Mouse (Mus musculus) cerebellum, adult 18-20 months (tissue): ENCODE results near the gene Fbln1.
A peak's percentile ranks its signal among the peaks of the same experiment; 100 is the strongest.

Source experiments
- DNase-seq, 2 experiments: peaks; one replicate each; pipeline ENCODE4 v3.0.0; 2021

The Fbln1 gene

DNA sequence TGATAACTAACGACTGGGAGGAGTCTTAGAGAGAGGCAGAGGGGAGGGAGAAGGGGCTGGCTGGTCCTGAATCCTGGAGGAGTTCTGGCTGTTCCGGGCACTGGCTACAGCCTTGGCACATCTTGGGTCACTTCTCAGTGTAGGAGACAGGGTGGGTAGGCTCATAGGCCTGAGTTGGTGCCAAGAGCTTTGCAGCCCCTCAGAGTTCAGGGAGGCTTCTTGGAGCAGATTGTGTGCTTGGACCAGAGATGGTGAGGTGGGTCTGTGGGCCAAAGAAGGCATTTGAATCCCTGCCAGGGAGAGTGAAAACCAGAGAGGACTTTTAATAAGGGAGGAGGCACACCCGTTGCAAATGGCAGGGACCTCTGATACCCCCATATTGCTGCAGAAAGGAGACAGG, 1.3 kb downstream of the Fbln1 start:
- peak in 1 of 2 experiments; percentile 6 for DNase-seq

DNA sequence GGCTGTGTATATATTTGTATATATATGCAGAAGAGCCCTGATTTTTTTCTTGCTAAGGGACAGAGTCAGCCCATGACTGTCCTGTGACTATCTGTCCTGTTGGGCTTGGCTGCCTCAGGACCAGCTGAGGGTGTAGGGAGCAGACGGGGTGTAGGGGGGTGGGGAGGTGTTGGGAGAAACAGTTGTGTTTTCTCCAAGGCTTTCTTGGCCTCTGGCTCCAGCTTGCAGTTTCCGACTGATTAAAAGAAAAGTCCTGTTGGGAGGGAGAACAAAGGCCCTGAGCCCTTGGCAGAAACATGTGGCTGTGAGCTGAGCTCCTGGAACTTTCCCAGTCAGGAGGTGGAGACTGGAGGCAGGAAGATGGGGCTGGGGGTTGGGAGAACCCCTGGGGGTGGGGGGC, 2.0 kb downstream of the Fbln1 start:
- DNase-seq, result peak in 1 of 2 experiments; percentile 20

DNA sequence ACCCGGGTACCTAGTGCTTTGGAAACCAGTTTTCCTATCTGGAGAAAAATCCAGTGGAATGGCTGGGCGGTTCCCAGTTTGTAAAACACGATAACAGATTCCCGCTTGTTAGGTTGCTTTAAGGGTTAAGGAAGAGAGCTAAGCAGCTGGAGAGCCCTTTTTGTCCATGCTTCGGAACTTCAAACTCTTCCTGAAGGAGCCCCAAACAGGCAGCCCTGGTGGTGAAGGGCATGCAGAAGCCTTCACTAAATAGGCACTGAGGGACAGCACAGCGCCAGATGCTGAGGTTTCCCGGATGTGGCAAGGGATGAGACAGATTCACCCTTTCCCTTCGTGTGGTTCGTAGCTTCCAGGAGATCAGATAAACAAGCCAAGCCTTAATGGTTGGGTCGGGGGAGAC, 2.6 kb downstream of the Fbln1 start:
- DNase-seq, result no peak

DNA sequence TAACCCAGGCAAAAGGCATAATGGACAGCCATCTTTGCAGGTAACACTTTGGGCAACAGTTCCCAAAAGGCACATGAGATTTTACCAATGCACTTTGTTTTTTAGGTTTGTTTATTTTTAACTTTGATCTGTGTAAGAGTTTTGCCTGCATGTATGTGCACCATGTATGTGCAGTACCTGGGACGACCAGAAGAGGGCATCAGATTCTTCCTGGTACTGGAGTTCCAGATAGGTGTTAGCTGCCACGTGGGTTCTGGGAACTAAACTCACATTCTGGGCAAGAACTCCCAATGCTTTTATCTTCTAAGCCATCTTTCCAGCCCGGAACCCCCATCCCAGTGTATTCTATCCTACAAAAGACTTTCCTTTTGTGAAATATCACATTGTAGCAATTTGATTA, 3.6 kb downstream of the Fbln1 start:
- DNase-seq, result no peak

DNA sequence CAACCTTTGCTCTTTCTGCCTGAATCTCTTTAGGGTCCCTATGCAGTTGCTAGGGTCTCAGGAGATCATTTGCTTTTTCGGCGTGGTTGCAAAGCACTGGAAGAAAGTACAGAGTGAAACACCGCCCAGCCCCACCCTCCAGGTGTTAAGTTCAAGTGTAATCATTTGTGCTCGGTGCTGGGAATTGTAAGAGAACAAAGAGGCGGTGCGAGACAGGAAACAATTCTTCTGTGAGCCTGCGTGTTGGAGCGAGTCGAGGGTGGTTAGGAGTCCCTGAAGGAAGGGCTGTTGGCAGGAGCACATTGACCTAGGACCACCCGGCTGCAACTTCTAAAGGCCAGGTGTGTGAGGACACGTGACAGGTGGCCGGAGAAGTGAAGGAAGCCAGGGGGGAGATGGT, 4.9 kb downstream of the Fbln1 start:
- no peak for DNase-seq

DNA sequence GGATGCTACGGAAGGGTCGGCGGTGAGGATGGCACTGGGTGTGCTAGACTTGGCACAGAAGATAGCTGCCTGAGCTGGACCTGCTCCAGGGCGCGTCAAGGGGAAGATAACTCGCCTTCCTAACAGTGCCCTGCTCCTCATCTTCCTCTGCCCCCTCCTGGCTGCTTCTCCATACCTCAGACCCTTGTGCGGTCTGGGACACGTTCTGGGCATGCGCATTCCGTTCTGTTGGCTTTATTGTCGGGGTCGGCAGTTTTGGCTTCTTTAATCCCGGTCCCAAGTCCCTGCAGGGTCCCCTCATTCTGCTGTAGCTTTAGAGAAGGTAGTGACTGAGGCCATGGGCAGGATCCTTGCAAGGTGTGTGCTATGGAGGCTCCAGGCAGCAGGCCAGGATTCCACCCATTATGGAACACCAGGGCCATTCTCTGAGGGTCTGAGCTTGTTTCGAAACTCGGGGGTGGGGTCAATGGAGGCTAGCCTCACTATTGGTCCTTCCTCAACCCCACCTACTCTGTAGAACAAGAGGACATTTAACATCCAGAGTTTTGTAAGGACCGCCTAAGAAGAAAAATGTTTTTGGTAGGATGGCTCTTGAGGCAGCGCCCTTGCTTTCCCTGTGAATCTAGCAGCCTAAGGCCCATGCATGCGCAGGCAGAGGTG, 5.5 kb downstream of the Fbln1 start:
- DNase-seq, result no peak

DNA sequence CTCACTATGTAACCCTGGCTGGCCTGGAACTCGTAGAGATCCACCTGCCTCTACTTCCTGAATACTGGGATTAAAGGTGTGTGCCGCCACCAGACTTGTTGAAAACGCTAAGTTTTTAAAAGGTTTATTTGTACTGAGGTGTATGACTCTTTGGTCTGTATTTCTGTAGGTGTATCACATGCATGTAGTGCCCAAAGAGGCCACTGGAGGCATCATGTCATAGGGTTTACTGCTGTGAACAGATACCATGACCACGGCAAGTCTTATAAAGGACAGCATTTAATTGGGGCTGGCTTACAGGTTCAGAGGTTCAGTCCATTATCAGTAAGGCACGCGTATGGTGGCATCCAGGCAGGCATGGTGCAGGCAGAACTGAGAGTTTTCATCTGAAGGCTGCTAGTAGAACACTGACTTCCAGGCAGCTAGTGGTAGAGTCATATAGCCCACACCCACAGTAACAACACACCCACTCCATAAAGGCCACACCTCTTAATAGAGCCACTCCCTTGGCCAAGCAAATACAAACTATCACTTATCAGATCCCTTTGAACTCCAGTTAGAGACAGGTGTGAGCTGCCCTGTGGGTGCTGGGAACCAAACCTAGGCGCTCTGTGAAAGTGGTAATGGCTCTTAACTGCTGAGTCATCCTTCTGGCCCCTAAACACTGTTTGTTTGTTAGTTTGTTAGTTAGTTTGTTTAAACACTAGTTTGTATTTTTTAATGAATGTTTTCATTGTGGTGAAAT, 10.5 kb downstream of the Fbln1 start:
- DNase-seq, result no peak

DNA sequence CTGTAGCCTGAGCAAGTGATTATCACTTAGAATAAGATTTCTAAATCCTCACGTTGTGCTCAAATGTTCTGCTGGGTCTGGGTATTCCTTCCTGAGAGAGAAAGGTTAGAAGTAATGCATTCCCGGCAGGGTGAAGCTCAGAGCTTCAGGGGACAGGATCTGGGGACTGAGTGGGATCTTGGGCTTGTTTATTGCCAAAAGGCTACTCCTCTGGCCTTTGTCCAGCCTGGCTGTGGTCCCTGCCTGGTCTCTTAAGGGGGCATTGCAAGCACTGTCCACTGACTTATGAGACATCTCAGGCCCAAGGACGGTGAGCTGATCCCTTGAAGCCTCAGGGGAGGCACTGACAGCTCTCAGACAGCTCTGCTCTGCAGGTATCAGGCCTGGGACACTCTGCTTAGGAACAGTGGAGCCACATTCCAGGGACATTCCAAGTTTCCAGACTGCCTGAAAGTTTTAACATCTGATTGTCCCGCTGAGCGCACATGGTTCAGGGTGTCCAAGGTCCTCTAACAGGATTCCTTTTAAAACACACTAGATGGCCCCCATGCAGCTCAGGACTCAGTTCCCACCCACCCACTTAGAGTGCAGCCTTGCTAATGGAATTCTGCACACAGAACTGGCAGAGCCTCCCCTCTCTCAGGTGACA, 13.0 kb downstream of the Fbln1 start:
- no peak for DNase-seq

DNA sequence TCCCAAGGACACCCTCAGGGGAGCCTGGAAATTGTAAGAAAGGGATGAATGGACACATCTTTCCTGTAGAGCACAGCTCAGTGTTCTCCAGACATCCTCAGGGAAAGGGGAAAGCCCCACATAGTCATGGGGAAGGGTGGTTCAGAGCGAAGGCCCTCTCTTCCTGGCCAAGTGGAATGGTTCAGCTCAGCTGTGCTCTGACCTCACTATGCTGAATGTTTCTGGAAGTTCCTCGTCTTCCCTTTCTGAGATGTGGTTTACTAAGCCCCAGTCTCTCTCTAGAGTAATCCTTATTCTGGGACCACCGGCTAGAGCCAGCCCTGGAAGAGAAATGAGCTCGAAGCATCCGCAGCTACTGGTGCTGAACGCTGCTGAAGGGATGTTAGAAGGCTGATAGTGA, 14.6 kb downstream of the Fbln1 start:
- no peak for DNase-seq

DNA sequence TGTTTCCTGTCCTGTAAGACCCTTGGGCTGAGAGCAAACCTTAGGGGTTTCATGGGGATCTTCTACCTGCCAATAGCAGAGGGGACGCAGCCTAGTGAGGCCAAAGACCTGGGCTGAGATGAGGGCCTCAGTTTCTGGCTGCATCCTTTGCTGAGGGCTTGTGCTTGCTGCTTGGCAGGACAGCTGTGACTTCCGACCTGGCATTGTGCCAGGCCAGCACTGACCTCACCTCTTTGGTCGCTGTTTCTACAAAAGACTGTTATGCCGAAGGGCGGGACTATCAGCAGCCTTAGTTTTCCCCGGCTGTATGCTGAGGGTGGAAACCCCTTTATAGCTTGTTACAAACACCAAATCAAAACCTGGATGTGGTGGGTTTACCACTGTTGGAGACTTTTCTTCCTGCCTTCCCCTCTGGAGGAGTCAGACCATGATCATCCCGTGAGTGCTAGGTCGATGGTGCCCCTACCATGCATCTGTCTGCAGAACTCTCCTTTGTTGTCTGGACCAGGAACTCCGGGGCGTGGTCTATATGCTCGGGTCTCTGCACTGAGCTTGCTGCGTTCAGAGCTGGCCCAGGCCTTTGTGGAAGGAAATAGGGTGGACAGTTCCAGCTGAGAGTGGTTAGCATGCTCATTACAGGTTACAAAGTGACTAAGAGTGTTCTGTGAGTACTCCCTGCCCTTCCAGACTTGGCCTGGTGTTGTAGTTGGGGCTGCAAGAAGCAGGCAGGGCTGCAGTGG, 15.5 kb downstream of the Fbln1 start:
- no peak for DNase-seq

DNA sequence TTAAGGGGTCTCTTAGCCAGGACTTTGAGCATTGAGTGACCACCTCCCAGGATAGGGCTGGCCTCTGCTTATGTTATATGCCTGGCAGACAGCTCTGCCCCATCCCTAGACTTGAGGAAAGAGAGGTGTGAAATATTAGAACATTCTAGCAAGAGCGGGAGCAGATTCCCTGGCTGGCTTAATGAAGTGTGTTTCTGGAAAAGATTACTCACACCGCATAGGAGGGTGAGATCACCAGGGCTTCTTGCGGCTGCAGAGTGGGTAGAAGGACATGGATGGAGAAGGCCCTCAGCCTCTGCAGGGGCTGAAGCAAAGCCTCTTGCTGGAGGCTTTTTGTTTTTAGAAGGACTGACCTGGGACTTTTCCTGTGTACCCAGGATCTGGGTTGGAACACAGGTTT, 19.9 kb downstream of the Fbln1 start:
- DNase-seq, result no peak

DNA sequence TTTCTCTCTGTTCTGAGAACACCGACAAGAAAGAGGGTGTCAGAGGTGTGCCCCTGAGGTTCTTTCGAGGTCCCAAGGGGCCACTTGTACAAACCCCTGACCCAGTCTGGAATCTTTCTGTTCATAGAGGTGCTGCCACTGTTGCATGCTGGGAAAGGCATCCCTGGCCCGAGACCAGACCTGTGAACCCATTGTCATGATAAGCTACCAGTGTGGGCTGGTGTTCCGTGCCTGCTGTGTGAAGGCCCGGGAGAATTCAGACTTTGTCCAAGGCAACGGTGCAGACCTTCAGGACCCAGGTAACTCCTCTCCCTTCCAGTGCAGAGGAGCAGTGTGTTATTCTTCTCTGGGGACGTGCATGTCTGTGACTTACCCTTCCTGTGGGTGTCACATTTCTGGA, 21.1 kb downstream of the Fbln1 start:
- DNase-seq, result no peak

DNA sequence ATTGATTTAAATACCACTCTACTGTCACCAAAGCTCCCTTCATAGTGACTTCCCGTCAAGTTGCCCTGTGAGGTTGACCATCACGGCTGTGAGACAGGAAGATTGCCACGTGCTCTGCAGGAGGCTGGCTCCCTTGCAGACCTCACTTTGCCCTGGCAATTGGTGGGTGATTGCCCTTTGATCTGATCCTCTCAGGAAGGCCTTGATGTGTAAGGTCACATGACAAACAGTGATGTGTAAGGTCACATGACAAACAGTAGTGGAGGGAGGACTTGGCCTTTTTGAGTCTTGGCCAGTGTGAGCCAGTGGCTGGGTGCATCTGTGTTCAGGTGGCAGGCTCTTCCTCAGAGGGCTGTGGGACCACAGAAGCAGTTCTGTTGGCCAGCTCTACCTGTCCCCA, 22.8 kb downstream of the Fbln1 start:
- DNase-seq, result no peak

DNA sequence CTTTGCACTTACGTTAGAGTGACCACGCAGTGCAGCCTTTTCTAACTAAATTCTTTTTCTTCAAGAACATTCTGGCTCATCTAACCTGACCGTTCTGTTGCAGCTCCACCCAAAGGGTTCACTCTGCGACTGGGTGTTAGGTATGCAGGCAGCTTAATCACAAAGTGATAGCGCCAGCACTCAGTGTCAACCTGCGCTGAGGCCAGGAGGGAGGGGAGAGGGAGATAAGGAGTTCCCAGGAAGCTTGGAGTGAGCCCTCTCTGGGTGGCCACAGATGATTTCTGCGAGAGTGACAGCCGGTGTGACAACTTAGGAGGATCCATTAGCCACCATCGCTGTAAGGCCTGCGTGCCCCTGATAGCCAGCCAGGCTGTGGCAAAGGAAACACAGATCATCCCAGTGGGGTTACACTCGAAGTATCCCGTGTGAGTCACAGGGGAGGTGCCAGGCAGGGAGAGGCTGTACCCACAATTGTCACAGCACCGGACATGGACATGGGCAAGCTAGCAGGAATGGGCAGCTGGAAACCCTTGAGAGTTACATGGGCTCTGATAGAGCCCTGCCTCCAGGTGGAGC, 24.3 kb downstream of the Fbln1 start:
- DNase-seq, result no peak

DNA sequence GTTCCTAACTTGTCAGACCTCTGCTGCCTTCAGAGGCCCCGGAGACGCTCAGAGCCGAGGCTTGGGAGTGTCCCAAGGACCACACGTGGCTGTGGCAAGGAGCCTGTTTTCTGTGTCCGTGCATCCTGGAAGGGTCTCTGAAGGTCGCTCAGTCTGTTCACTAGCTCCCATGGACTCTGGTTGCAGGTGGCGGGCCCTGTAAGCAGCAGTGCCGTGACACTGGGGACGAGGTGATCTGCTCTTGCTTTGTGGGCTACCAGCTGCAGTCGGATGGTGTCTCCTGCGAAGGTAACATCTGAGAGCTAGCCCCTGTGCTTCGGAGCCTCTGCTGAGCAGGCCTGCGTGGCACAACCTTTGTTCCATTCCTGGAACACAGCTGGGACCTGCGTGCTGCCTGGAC, 24.9 kb downstream of the Fbln1 start:
- DNase-seq, result no peak

DNA sequence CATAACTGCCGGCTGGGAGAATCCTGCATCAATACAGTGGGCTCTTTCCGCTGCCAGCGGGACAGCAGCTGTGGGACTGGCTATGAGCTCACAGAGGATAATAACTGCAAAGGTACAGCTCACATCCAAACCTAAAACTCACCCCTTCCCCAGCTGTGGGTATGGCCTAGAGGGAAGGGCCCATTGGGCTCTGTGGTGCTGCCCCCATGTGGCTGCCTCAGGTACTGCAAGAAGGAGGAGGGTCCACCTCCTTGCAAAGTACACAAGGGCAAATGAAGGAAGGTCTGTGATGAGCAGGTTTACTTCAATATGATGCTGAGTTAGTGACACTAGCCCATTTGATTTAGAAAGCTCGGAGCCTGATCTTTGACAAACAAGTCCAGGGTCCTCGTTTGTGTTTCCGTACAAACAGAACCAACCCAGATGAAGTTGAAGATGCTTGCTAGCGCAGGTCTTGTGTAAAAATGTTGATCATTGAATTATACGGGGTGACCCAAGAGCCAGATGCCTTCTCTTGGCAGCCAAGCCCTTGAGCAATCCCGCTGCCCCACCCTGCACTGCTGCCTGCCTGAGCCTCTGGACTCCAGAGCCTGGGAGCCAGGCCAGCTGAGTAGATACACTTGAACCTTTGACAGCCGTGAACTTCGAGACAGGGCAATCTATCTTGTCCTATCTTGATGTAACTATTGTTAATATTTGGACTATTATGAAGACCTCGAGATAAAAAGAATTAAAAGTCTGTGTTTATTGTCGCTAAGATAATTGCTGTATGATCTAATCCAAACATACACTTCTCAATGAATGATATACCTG, 25.9 kb downstream of the Fbln1 start:
- DNase-seq, result no peak

DNA sequence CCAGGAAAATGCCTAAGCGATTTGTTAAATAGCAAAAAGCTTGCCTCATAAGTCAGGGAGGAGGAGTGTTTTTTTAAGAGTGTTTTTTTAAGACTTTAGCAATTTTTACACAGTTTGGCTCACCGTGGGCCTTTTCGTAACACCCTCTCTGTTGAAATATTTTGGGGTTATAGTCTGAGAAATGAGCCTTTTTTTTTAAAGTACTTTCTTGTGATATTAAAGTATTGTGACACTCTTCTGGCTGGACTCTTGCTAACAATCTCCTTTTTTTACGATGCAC, 26.4 kb downstream of the Fbln1 start:
- no peak for DNase-seq

DNA sequence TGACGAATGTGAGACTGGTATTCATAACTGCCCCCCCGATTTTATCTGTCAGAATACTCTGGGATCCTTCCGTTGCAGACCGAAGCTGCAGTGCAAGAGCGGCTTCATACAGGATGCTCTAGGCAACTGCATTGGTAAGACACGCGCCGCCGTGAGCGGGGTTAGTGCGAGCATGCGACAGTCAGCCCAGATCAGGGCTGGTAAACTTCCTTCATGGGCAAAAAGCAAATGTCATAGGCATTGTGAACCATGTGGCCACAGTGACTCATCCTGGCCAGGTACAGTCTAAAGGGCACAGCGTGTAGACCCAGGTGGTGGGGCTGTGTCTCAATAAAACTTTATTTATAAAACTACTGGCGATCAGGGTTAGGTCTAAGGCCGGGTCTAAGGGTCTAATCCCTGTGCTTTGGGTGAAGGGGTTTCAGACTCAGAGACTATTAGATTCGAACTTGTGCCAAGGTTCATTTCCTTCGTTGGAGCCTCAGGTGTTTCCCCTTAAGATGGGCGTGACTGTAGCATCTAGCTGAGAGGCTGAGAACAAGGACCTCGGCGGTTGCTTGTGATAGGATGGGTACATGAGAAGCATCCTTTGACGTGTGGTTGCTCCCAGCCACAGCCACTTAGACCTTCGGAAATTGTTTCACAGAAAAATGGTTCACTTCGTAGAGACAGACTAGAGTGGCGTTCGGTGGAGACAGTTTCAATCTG, 26.9 kb downstream of the Fbln1 start:
- DNase-seq, result no peak

DNA sequence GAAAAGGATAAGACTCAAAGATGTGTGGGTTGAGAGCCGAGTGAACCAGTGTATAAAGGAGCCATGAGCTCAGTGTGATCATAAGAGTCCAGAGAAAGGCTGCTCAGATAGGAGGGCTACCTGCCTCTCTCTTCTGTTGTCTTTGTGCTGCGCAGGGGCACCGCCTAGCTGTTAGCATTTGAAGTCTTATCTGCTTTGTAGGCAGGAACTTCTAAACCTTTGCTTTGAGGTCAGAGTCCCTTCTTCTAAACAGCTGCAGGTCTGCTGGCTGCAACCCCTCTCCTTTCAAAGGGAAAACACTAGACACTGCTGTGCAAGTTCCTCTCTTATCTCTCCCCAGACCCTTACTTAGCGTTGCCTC, 27.5 kb downstream of the Fbln1 start:
- no peak for DNase-seq

DNA sequence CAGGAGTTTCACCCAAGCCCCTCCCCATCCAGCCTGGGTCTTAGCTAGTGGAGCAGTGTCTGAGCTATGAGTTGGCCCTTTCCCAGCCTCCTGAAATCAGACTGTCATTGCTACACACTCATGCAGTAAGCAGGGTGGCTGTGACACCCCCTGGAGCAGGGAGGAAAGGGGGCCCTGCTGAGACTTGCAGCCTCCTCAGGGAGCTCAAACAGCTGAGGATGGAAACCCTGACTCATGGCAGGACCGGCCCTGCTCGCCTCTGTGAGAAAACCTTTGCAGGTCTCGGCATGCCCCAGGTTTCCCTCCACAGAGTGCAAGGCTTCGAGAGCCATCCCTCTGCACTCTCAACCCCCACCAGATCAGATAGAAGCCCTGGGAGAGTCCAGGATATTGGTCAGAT, 27.9 kb downstream of the Fbln1 start:
- DNase-seq, result no peak

DNA sequence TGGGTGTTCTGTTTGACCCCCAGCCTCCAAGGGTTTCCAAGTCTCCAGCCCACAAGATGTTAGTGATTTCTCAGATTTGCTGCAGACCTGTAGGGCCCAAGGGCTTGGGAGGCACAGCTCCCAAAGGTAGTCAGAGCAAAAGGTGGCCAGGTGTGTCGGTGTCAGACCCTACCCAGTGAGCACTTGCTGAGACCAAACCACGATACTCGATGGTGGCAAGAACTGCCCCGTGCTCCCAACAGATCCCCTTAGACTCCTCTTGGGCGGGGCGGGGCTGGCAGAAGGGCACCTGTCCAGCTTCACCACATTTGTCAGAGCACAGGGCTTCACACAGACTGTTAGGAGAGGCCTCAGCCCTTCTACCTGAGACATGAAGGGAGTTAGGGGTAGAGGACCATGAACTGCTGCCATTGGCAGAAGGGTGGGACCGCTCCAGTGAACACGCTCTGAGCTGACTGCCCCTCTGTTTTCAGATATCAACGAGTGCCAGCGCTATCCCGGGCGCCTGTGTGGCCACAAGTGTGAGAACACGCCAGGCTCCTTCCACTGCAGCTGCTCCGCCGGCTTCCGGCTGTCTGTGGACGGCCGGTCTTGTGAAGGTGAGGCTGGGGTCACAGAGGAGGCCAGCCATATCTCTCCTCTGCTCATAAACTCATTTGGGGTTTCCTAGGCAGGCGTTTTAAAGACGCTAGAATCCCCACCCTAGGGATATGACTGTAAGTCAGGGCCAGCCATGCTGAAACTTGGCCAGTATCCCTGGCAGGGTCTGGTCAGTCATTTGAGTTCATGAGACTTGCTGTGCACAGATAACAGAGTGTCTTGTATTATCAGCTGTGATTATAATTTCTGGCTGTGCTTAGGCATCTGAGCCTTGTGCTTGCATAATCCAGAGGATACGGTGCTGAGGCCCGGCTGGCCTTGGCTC, 33.3 kb downstream of the Fbln1 start:
- DNase-seq, result no peak
